In genomic region chr11:5062326-5062725, GRCm38 (mm10) we compare ENCODE assay signal across 7 mouse cellular contexts. TPM values are rescaled to one million over a fixed set of nuclear protein-coding genes. Genes with fewer than 3 reads are reported as not detected.
DNase-seq lines count a peak whose midpoint lies in the region; ATAC-seq lines count a peak whose summit lies in the region.

No protein-coding gene starts in this region.

- ATAC-seq in heart, embryonic 15.5 days (replicated peaks; ENCODE audit: insufficient number of reproducible peaks, insufficient read depth, low FRiP score, low read depth): no peak
- no peak for ATAC-seq in liver, embryonic 15.5 days (ENCODE audit: insufficient read depth)

- peak overlapping the region; percentile 32; the same call in 1 of the 2 replicates for H3K9ac ChIP-seq in heart, embryonic 15.5 days
- no peak overlapping the region for H3K9ac ChIP-seq in liver, embryonic 15.5 days

- peak overlapping the region; percentile 45 for H3K4me3 ChIP-seq in heart, embryonic 15.5 days
- H3K4me3 ChIP-seq in liver, embryonic 15.5 days (replicated peaks): peak overlapping the region; percentile 47

- peaks cover 66% of the 10 kb centered on the region for H3K4me1 ChIP-seq in heart, embryonic 15.5 days (replicated peaks)
- peaks cover 72% of the 10 kb centered on the region for H3K4me1 ChIP-seq in liver, embryonic 15.5 days (replicated peaks)

- no peak overlapping the region for H3K27ac ChIP-seq in heart, embryonic 15.5 days
- H3K27ac ChIP-seq in liver, embryonic 15.5 days (replicated peaks): no peak overlapping the region

- H3K4me2 ChIP-seq in heart, embryonic 15.5 days: peak overlapping the region; percentile 83
- H3K4me2 ChIP-seq in liver, embryonic 15.5 days: peak overlapping the region; percentile 71

- H3K9me3 ChIP-seq in heart, embryonic 15.5 days (replicated peaks): no peaks in the 10 kb centered on the region
- no peaks in the 10 kb centered on the region for H3K9me3 ChIP-seq in liver, embryonic 15.5 days (replicated peaks)

- 40% methylated on average over 13 of the region's 13 CpGs for WGBS in heart, embryonic 15.5 days
- 31% methylated on average over 13 of the region's 13 CpGs for WGBS in liver, embryonic 15.5 days (ENCODE audit: insufficient replicate concordance)

- DNase-seq in ovary, postnatal 36 days (ENCODE audit: low spot score): peak; percentile 29
- DNase-seq in ovary, postnatal 10 days (ENCODE audit: low spot score): no peak
- DNase-seq in thymus, postnatal 14 days: no peak
- DNase-seq in cerebellum, postnatal 4 days (ENCODE audit: low spot score in 2 of 2): no peak
- no peak for DNase-seq in cerebellum, postnatal 25 days

- no peaks in the 10 kb centered on the region for H3K36me3 ChIP-seq in heart, embryonic 15.5 days
- 0 out of 2 replicates have a peak, but pooled peaks cover 4% of the 10 kb centered on the region for H3K36me3 ChIP-seq in liver, embryonic 15.5 days (replicated peaks)

- H3K27me3 ChIP-seq in heart, embryonic 15.5 days: peaks cover 60% of the 10 kb centered on the region
- peaks cover 78% of the 10 kb centered on the region for H3K27me3 ChIP-seq in liver, embryonic 15.5 days

RNA-seq across cellular contexts. Expression of gene Gas2l1, which starts 2.8 kb away (rescaled TPM):
- polyA plus RNA-seq in heart, embryonic 15.5 days (2015; fragmentation: Nextera tagmentation; extraction: Ambion mirVana): 19.4 and 28.2 TPM in 2 replicates
- 12.1 and 16.8 TPM in 2 replicates for polyA plus RNA-seq in liver, embryonic 15.5 days (2015; fragmentation: Nextera tagmentation; extraction: Ambion mirVana)

RNA-seq across cellular contexts. Expression of gene Rasl10a, which starts 4.4 kb away (rescaled TPM):
- 0.96 and 1.1 TPM in 2 replicates for polyA plus RNA-seq in heart, embryonic 15.5 days (2015; fragmentation: Nextera tagmentation; extraction: Ambion mirVana)
- polyA plus RNA-seq in liver, embryonic 15.5 days (2015; fragmentation: Nextera tagmentation; extraction: Ambion mirVana): 0.25 and 0.33 TPM in 2 replicates

RNA-seq across cellular contexts. Expression of gene Rhbdd3, which starts 36.4 kb away (rescaled TPM):
- polyA plus RNA-seq in heart, embryonic 15.5 days (2015; fragmentation: Nextera tagmentation; extraction: Ambion mirVana): 26.2 and 30.9 TPM in 2 replicates
- 12.0 and 13.4 TPM in 2 replicates for polyA plus RNA-seq in liver, embryonic 15.5 days (2015; fragmentation: Nextera tagmentation; extraction: Ambion mirVana)

RNA-seq across cellular contexts. Expression of gene Ewsr1, which starts 36.7 kb away (rescaled TPM):
- polyA plus RNA-seq in heart, embryonic 15.5 days (2015; fragmentation: Nextera tagmentation; extraction: Ambion mirVana): 359 and 482 TPM in 2 replicates
- 255 and 279 TPM in 2 replicates for polyA plus RNA-seq in liver, embryonic 15.5 days (2015; fragmentation: Nextera tagmentation; extraction: Ambion mirVana)
